Mouse (Mus musculus) spleen, embryonic (tissue): ENCODE measurements at regions not wholly inside any gene's neighbourhood (a gene's known extent, or its start where the extent isn't known, plus 50 kb on each side); places are given as distances from the start of the nearest gene placed in this dataset.
"Not testable (repeated sequence)": the region's sequence is repeated elsewhere in the genome, so short reads cannot be mapped to it uniquely, and the experiment has no call there.

Experiments
- CTCF ChIA-PET: fragments of 350-600 bp; sonication (Branson Sonifier 250); formaldehyde crosslinking; loops from one replicate; lab custom pipeline; 2022; lab: Charles Lee

GRCm38 (mm10) chr7:137977527-137977926 is 420.0 kb downstream of the Tcerg1l start:
- CTCF ChIA-PET, result no interaction called here

GRCm38 (mm10) chr7:137979361-137979760 is 418.2 kb downstream of the Tcerg1l start:
- CTCF ChIA-PET, result no interaction called here

GRCm38 (mm10) chr7:138005806-138006205 is 391.7 kb downstream of the Tcerg1l start:
- CTCF ChIA-PET, result no interaction called here

GRCm38 (mm10) chr7:138006971-138007370 is 390.6 kb downstream of the Tcerg1l start:
- CTCF ChIA-PET, result no interaction called here

GRCm38 (mm10) chr7:138008601-138009000 is 388.9 kb downstream of the Tcerg1l start:
- CTCF ChIA-PET, result no interaction called here

GRCm38 (mm10) chr7:138024021-138024420 is 373.5 kb downstream of the Tcerg1l start:
- CTCF ChIA-PET, result not testable (repeated sequence)

- CTCF ChIA-PET, result no interaction called here
These were observed 345.8 kb downstream of the Tcerg1l start for GRCm38 (mm10) chr7:138051696-138052095.

GRCm38 (mm10) chr7:138054756-138055155 is 342.8 kb downstream of the Tcerg1l start:
- CTCF ChIA-PET, result no interaction called here

GRCm38 (mm10) chr7:138061116-138061515 is 336.4 kb downstream of the Tcerg1l start:
- CTCF ChIA-PET, result no interaction called here

GRCm38 (mm10) chr7:138066921-138067320 is 330.6 kb downstream of the Tcerg1l start:
- CTCF ChIA-PET, result no interaction called here

- CTCF ChIA-PET, result no interaction called here
These were observed 322.3 kb downstream of the Tcerg1l start for GRCm38 (mm10) chr7:138075231-138075630.

GRCm38 (mm10) chr7:138083980-138084379 is 313.6 kb downstream of the Tcerg1l start:
- CTCF ChIA-PET, result no interaction called here

GRCm38 (mm10) chr7:138107471-138108210 is 289.9 kb downstream of the Tcerg1l start:
- CTCF ChIA-PET, result no interaction called here

- CTCF ChIA-PET, result no interaction called here
These were observed 276.0 kb downstream of the Tcerg1l start for GRCm38 (mm10) chr7:138121497-138121896.

- CTCF ChIA-PET, result no interaction called here
These were observed 267.8 kb downstream of the Tcerg1l start for GRCm38 (mm10) chr7:138129701-138130100.

GRCm38 (mm10) chr7:138133427-138133826 is 264.1 kb downstream of the Tcerg1l start:
- CTCF ChIA-PET, result no interaction called here

GRCm38 (mm10) chr7:138137934-138138333 is 259.6 kb downstream of the Tcerg1l start:
- CTCF ChIA-PET, result no interaction called here

GRCm38 (mm10) chr7:138139766-138140165 is 257.8 kb downstream of the Tcerg1l start:
- CTCF ChIA-PET, result no interaction called here

- CTCF ChIA-PET, result no interaction called here
These were observed 248.0 kb downstream of the Tcerg1l start for GRCm38 (mm10) chr7:138149496-138149895.

GRCm38 (mm10) chr7:138153455-138154167 is 243.9 kb downstream of the Tcerg1l start:
- CTCF ChIA-PET, result no interaction called here
